Mouse (Mus musculus) ES-E14 (cell line): Measurements from ENCODE around the gene Map2k5. TPM values are rescaled to one million over a fixed set of nuclear protein-coding genes. Genes with fewer than 3 reads are reported as not detected.

Experiments used
- DNase-seq: peaks from one replicate; pipeline ENCODE4 v3.0.0-alpha.2; 2013; ENCODE audit warnings: low read depth, low spot score
- H3K27ac ChIP-seq: 2 replicates; pipeline ENCODE4 v1.5.1; 2012; ENCODE audit warnings: low read depth, mild to moderate bottlenecking, low read length, moderate library complexity, mixed read lengths; ENCODE audit not compliant: poor library complexity, insufficient read depth, severe bottlenecking
- H3K36me3 ChIP-seq: 2 replicates; pipeline ENCODE4 v1.6.1; 2012; ENCODE audit warnings: mild to moderate bottlenecking, low read length, moderate library complexity, mixed read lengths; ENCODE audit not compliant: control insufficient read depth, poor library complexity, insufficient read depth, severe bottlenecking
- H3K4me1 ChIP-seq, 2 experiments: fragments of 150-350 bp in 1 of 2; sonication (generic) in 1 of 2; 2 replicates each; pipeline ENCODE4 v1.6.1; 2012; ENCODE audit warnings: low read length in 2 of 2, mild to moderate bottlenecking in 1 of 2, mixed read lengths in 1 of 2; ENCODE audit not compliant: control insufficient read depth in 2 of 2, insufficient read depth in 2 of 2, poor library complexity in 1 of 2
- H3K4me3 ChIP-seq, 2 experiments: fragments of 150-350 bp in 1 of 2; sonication (generic) in 1 of 2; 2 replicates each; pipeline ENCODE4 v1.5.1; 2012; ENCODE audit warnings: low read length in 2 of 2, low read depth in 1 of 2, mild to moderate bottlenecking in 1 of 2, mixed read lengths in 1 of 2; ENCODE audit not compliant: insufficient read depth in 1 of 2, poor library complexity in 1 of 2, severe bottlenecking in 1 of 2
- H3K9ac ChIP-seq: 2 replicates; pipeline ENCODE4 v1.6.1; 2012; ENCODE audit warnings: low read depth, mild to moderate bottlenecking, low read length, mixed read lengths; ENCODE audit not compliant: poor library complexity, insufficient read depth, severe bottlenecking
- H3K9me3 ChIP-seq: fragments of 150-350 bp; sonication (generic); 2 replicates; pipeline ENCODE4 v1.6.1; 2012; ENCODE audit warnings: low read depth, mild to moderate bottlenecking, low read length; ENCODE audit not compliant: control insufficient read depth, insufficient read depth
- CHD2 ChIP-seq: IDR thresholded peaks from 2 replicates; pipeline ENCODE4 v1.6.1; 2014; ENCODE audit warnings: mild to moderate bottlenecking, low read depth, low read length, inconsistent platforms
- HCFC1 ChIP-seq: IDR thresholded peaks from 2 replicates; pipeline ENCODE4 v1.6.1; 2012; ENCODE audit warnings: low read length, inconsistent platforms, borderline replicate concordance; ENCODE audit not compliant: insufficient read depth
- MAFK ChIP-seq: IDR thresholded peaks from 2 replicates; pipeline ENCODE4 v1.6.1; 2014; ENCODE audit warnings: mild to moderate bottlenecking, low read depth, low read length, inconsistent platforms; ENCODE audit not compliant: insufficient read depth
- ZC3H11A ChIP-seq: IDR thresholded peaks from 2 replicates; pipeline ENCODE4 v1.6.1; 2012; ENCODE audit warnings: low read depth, mild to moderate bottlenecking, inconsistent platforms, low read length, borderline replicate concordance
- ZNF384 ChIP-seq: IDR thresholded peaks from 2 replicates; pipeline ENCODE4 v1.6.1; 2012; ENCODE audit warnings: low read depth, low read length, inconsistent platforms
- in situ Hi-C, 2 experiments: fragments of 600-800 bp; cut with MboI; formaldehyde crosslinking; loops; one replicate each; pipeline ENCODE4 v1.15.1; 2025; ENCODE audit warnings: low sequenced_read_pairs in 2 of 2, inconsistent platforms in 1 of 2; ENCODE audit not compliant: unreplicated experiment in 2 of 2
- total RNA-seq: library from RNA; depleted of rRNA; stranded (reverse); fragments of 300-350 nt; gene quantifications from 2 replicates; pipeline ENCODE4 v1.2.3, GENCODE M21; 2012

Map2k5 gene
- total RNA-seq, 1 experiment: 8.3 TPM

- H3K27ac ChIP-seq: no peak overlapping the region
Observed at GRCm38 (mm10) chr9:63145249-63146125, 232.2 kb downstream of the Map2k5 start.

DNA sequence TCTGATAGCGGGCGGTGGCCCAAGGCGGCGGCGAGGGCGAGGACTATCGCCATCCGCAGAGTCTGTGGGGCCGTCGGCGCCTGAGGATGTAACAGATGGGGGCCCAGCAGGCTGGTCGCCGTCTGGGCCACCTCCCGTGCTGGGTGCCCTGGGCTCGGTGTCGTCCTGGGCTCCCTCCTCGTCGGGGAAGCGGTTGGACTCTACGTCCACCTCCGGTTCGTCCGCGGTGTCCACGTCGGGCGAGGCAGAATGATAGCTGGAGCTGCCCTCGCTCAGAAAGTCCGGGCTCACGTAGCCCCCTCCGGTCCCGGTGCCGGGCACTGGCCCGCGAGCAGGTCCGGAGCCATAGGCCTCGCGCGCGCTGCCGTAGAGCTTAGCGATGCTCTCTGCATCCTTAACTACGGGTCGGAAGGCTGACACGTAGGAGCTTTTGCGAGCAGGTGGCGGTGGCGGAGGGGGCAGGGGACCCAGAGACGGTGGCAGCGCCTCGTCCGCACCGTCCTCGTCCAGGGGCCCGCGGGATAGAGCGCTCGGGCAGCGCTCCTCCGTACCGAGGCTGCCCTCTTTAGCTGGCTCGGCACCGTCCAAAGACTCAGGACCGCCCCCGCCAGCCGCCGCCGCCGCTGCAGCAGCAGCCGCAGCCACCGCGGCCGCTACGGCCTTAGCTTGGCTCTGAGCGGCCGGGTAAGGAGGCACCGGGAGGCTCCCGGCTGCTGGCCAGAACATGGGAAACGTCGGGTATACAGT, 233.0 kb downstream of the Map2k5 start:
- Histone ChIP-seq H3K36me3 (no peaks in the 10 kb centered on the region), H3K4me3 (peak overlapping the region in 1 of 2 experiments; percentile 13; a peak in 1 of 4 replicates), H3K27ac (no peak overlapping the region), H3K9ac (no peak overlapping the region), H3K4me1 (peaks cover 0 to 8% of the 10 kb centered on the region in 2 experiments; a peak in 1 of 4 replicates), H3K9me3 (no peaks in the 10 kb centered on the region)
- DNase-seq: no peak
- in situ Hi-C loops: loop anchor here (10.0 to 25.0 kb wide), 2 partner anchors 693 to 1240 kb away; partner anchors contain the start of gene Megf11 (in 1 of the 2)
- no peak for TF ChIP-seq ZNF384
- no peak for TF ChIP-seq HCFC1
- TF ChIP-seq ZC3H11A: no peak
- TF ChIP-seq CHD2: no peak
- no peak for TF ChIP-seq MAFK

More at GRCm38 (mm10) chr9:63145249-63146125, 232.2 kb downstream of the Map2k5 start:
- peaks cover 0 to 8% of the 10 kb centered on the region in 2 experiments; a peak in 1 of 4 replicates for H3K4me1 ChIP-seq
- TF ChIP-seq ZNF384 (no peak), CHD2 (no peak), ZC3H11A (no peak), HCFC1 (no peak), MAFK (no peak)
- in situ Hi-C loops: loop anchor here (10.0 to 25.0 kb wide), 2 partner anchors 692 to 1239 kb away; partner anchors contain the start of gene Megf11 (in 1 of the 2)
- DNase-seq: no peak
- no peak overlapping the region for H3K9ac ChIP-seq
- H3K9me3 ChIP-seq: no peaks in the 10 kb centered on the region
- peak overlapping the region in 1 of 2 experiments; percentile 26; a peak in 1 of 4 replicates for H3K4me3 ChIP-seq
- no peaks in the 10 kb centered on the region for H3K36me3 ChIP-seq

- H3K4me3 ChIP-seq: peak overlapping the region in 1 of 2 experiments; percentile 13; a peak in 1 of 4 replicates
- no peak for DNase-seq
- no peak overlapping the region for H3K27ac ChIP-seq
- TF ChIP-seq ZNF384 (no peak), HCFC1 (no peak), MAFK (no peak), ZC3H11A (no peak), CHD2 (no peak)
- H3K9me3 ChIP-seq: no peaks in the 10 kb centered on the region
- in situ Hi-C loops: loop anchor here (10.0 to 25.0 kb wide), 2 partner anchors 693 to 1241 kb away; partner anchors contain the start of gene Megf11 (in 1 of the 2)
- H3K4me1 ChIP-seq: peaks cover 0 to 12% of the 10 kb centered on the region in 2 experiments; a peak in 1 of 4 replicates
- no peak overlapping the region for H3K9ac ChIP-seq
- no peaks in the 10 kb centered on the region for H3K36me3 ChIP-seq
Observed at GRCm38 (mm10) chr9:63143641-63144501, 233.8 kb downstream of the Map2k5 start.

DNA sequence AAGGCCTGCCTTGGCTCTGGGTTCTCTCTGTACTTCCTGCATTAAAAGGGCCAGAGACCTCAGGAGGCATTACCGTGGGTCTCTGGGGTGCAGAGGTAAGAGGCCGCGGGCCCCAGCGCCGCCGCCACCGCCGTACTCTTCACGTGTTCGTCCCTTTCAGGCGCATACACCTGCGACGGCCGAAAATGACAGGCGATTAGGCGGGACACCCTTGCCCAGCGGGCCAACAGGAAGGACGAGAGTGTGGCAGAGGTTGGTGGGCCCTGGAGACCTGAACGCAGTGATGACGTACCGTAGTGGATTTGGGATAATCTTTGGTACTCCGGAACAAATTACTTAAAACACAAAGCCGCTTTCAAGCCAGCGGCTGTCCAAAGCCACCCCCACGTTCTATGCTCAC, 234.5 kb downstream of the Map2k5 start:
- H3K36me3 ChIP-seq: no peaks in the 10 kb centered on the region
- no peak for DNase-seq
- H3K9me3 ChIP-seq: no peaks in the 10 kb centered on the region
- no peak overlapping the region for H3K27ac ChIP-seq
- in situ Hi-C loops: loop anchor here (10.0 to 25.0 kb wide), 2 partner anchors 694 to 1242 kb away; partner anchors contain the start of gene Megf11 (in 1 of the 2)
- H3K4me3 ChIP-seq: no peak overlapping the region
- TF ChIP-seq MAFK (no peak), ZNF384 (no peak), ZC3H11A (no peak), HCFC1 (no peak), CHD2 (no peak)
- peaks cover 0 to 18% of the 10 kb centered on the region in 2 experiments; a peak in 1 of 4 replicates for H3K4me1 ChIP-seq
- H3K9ac ChIP-seq: no peak overlapping the region
